Mouse (Mus musculus) liver, embryonic 14.5 days (tissue): ENCODE measurements around the gene Ephx4.

Experiments
- CTCF ChIP-seq: IDR thresholded peaks from 2 replicates; pipeline ENCODE4 v1.5.1; 2016; ENCODE audit warnings: antibody characterized with exemption, low read depth, control low read depth
- EP300 ChIP-seq: IDR thresholded peaks from 2 replicates; pipeline ENCODE4 v1.6.1; 2016; ENCODE audit warnings: antibody characterized with exemption, low read depth

DNA sequence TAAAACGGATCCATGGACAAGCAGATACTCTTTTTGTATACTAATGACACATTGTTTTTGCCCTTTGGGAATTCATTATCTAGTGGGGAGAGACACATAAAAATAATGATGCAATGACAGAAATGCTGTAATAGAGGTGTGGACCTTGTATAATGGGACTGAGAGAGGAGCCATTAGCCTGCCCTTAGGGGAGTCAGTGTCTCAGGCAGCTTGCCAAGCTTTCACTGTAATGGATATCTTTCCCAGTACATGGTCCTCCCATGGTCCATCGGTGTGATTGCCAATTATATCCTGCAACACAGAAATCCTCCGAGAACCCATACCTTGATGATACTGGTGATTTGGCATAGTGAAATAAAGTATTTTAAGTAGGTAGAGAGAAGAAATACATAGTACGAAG, 41.7 kb downstream of the Ephx4 start:
- TF ChIP-seq CTCF (no peak), EP300 (no peak)
